Mouse (Mus musculus) right cerebral cortex, postnatal 10 days (tissue): ENCODE measurements around the gene Mtap.

Source experiments
- DNase-seq, 2 experiments: peaks; one replicate each; pipeline ENCODE4 v3.0.0; 2021; ENCODE audit warnings: low spot score in 2 of 2

Gene Mtap

DNA sequence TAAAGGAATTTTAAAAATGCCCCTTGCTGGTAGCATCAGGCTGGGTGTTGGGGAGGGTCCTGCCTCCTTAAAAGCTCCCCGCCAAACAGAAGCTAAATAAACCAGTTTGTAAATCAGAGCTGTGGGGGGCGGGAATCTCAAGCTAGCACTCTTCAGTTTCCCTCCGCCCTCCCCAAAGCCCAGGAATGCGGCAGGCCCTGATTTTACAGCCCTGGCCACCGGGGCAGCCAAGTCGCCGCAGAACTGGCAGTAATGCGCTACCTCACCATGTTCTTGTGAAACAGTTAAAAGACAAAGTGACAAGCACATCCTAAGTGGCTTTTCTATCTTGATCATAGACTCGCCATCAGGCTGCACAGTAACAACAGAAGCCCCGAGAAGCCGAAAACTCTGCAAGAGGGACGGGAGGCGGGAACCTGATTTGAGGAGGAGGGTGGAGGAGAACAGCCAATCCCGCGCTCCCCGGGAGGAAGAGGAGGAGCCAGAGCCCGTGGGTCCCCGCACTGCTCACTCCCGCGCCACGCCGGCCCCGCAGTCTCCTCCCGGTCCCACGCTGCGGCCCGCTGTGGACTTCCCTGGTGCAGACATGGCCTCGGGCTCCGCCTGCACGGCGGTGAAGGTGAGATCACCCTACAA, at the start of gene Mtap:
TSS of gene Mtap (plus strand) at position 217 of the 636 bp plus-strand sequence.
- peak; percentile 88 to 90 for DNase-seq

DNA sequence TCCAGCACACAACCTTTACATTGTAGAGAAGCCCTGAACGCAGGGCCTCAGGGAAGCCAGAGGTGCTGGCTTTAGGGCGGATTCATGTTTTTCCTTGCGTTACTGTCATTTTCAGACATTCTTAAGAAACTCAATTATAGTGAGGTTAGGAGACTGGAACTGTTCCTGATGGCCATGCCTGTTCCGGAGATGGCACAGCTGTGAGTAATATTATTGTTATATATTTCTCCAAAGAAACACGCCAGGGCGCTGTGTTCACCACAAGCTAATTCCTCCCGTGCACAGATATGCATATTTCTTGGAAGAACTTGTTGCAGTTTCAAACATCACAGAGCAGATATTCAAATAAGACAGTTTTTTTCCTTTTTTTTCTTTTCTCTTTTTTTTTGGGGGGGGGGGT, 47.8 kb upstream of the Mtap start:
- DNase-seq: no peak

DNA sequence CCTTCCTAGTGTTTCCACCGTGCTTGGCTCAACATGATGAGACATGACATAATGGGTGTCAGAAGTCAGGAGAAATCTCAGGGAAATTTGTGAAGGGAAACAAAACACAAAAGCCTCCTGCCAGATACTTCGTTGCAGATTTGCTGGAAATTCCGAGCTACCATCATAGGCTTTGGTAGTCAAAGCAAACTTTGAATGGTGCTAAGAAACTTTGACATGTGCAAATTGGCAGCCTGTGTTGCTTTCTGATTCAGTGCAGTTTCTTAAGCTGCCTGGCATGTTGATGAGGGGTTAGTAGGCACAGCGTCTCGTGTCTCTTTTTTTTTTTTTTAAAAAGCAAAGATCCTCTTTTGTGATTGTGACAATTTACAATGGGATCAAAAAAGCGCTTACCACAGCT, 46.7 kb upstream of the Mtap start:
- DNase-seq: no peak

DNA sequence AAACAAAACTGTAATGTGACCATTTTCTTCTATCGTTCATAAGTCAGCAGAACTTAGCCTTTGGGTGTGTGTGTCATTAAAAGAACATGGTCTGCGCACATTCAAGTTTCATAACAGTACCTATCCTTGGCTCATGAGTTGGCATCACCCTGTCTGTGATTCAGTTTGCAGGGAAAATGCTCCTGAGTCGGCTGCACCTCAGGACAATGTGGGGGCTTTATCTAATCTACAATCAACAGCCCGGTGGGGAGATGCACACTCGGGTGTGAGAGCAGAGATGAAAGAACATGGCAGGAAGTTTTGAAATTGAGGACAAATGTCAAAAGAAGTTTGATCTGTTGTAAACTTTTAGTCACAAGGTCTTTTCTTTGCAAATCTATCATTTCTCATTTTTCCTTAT, 44.8 kb upstream of the Mtap start:
- DNase-seq: no peak

DNA sequence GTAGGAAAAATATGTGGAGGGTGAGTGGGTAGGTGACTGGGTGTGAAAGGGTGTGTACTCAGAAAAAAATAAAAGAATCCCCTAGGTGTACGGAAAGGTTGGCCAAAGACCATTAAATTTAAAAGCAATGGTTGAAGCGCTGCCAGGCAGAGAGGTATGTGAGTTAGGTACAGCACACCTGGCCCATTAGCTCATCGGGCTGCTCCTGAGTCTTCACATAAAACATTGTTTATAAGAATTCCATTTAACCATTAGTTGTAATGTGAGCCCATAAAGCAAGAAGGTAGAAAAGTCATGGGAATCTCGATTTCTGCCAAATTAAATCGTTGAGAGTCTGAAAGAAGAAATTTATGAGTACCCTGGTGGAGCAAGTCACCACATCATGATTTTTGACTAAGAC, 42.1 kb upstream of the Mtap start:
- no peak for DNase-seq

DNA sequence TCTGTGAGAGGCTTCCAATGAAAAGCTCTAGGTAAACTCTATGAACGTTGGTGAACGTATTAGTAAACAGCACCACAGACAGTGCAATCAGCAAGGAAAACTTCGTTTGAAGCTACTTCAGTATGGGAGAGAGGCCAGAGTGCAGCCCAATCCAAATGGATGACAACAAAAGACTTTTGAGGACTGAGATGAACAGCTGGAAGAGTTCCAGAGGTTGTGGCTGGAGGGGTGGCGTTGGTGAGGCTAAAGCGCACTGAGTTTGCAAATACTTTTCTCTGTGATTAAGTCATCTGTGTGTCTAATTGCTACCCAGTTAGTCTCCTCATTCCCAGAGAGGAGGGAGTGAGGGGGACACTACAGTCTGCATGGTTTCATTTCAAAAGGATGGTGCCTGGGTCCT, 38.7 kb upstream of the Mtap start:
- no peak for DNase-seq

DNA sequence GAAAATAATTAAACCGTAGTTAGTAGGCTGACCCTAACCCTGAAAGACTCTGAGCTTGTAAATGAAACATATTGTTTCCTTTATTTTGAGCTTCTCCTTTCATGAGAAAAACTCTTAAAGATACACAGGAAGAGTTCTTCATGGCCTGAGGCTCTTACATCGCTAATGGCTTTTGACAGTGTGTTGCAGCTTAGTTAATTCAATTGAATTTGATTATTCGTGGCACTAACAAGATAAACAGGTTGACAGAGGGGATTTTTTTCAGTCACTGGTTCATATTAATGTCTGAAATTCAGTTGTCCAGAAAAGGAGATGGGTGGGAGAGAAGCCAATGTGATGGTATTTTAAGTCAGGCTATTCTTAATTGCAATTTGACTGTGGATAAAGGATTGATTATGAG, 35.6 kb upstream of the Mtap start:
- DNase-seq: no peak

DNA sequence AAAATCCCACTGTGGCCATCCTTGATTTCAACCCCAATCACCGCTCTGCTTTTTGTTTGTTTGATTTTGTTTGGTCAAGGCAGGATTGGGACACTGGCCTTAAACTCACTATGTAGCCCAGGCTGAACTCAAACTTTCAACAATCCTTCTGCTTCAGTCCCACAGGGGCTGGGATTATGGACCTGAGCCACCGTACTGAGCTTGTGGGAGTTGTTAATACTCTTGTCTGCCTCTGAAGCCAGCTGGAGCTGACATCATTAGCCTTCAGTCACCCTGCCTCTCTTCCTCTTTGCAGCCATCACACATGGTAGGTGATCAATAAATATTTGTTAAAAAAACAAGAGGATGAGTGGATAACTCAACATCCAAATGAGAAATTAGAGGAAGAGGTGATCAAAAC, 34.6 kb upstream of the Mtap start:
- DNase-seq: no peak

DNA sequence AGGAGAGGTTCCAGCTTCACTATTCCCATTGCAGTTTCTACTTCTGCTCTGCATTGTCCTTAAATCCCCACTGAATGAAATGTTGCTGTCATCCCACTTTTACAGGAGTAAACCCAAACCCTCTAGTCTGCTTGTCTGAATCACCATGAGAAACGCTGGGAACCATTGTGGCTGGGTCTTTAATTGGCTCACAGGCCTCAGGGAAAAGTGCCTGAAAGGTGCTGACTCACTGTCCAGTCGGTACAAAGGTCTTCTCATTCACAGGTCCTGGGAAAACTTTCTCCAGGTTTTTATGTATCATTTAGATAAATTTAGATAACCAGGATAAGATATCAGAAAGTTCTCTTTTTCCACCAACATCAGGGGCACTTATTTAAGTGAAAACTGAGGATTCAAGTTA, 31.4 kb upstream of the Mtap start:
- DNase-seq: no peak

DNA sequence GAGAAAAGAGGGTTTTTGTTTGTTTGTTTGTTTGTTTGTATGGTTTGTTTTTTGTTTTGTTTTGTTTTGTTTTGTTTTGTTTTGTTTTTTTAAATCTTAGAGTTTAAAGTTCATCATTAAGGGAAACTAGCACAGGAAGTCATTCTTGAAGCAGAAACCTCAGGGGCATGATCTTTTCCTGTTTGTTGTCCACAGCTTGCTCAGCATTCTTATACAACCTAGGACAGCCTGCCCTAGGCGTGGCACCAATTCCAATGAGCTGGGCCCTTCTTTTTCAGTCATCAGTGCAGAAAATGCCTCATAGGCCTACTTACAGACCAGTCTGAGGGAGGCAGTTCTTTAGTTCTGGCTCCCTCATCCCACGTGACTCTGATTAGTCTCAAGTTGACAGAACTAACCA, 30.4 kb upstream of the Mtap start:
- DNase-seq: no peak

DNA sequence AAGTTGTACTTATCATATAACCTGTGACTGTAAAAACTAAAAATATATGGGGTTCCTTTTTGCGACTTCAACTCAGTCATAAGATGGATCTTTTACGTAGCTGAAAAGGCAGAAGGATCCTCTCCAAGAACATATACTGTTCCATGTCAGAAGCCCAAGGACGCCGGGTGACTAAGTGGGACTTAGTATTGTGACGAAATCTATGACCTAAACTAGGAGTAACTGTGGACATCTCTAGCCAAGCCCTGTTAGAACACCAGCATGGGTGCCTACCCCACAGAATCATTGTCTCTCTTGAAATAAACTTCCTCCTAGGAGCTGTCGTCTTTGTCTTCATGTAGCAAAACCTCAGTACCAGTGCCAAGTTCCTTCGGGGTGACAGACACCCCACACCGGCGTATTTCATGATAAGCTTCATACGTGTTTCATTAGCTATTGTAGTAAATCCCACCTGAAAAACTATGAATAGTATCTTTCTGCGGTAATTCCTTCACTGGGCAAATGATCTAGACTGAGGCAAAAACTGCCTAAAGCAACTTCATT, 24.7 kb upstream of the Mtap start:
- no peak for DNase-seq

DNA sequence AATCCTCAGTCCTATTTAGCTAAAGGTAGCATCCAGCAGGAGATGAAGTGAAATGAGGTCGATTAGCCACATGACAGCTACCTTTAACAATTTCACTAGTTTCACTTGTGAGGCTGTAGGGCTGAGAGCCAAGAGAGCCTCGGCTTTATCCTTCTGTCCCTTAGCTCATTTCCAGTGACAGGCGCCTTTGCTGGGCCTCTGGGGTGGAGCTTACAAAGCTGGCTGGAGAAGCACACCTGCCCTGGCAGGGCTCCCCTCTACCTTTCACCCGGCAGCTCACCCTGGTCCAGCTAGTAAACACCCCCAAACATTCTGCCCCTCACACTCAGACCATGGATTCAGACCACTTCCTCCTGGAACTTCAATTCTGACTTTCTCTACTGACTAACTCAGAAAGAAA, 24.1 kb upstream of the Mtap start:
- DNase-seq: no peak

DNA sequence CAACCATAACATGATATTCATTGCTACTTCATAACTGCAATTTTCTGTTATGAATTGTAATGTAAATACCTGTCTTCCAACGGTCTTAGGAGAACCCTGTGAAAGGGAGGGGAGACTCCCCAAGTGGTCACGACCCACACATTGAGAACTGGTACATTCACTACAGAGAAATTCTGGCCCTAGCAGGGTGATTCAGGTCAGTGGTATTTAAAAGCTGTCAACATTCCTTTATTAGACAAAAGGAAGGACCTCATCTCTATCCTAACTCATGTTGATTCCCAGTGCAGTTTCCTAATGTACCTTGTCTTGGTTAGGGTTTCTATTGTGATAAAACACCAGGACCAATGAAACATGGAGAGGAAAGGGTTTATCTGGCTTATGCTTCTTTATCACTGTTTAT, 20.9 kb upstream of the Mtap start:
- DNase-seq: no peak

DNA sequence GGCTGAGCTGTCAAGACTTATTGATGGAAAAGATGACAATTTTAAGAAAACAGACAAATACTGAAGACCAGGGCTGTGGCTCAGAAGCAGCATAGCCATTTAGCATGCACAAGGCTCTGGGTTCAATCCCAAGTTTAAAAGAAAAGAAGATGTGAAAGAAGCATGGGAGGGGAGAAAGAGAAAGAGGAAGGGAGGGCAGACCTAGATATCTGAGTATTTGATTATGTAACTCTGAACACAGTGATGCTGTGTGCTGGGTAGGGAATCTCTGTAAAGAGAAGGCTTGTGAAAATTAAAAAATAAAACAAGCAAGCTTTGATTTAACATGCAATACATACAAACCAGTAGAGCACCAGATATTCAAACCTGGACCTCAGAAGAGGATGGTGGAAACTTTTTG, 17.0 kb upstream of the Mtap start:
- no peak for DNase-seq

DNA sequence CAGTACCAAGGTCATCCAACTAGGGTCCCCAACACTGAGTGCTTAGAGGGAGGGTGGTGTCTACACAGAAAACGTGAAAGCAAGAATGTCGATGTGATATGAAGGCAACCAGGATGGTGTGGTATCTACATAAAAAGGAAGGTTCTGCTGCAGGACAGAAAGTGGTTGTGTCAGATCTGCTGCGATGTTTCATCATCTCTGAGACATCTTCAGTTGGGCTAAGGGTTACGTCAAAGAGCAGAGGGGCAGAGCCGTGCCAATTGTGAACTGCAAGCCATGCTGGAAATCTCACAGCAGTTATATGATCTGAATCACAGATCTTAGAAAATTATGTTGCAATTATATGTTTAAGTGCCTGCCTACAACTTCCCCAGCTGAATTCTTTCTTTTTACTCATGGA, 16.6 kb upstream of the Mtap start:
- DNase-seq: no peak

DNA sequence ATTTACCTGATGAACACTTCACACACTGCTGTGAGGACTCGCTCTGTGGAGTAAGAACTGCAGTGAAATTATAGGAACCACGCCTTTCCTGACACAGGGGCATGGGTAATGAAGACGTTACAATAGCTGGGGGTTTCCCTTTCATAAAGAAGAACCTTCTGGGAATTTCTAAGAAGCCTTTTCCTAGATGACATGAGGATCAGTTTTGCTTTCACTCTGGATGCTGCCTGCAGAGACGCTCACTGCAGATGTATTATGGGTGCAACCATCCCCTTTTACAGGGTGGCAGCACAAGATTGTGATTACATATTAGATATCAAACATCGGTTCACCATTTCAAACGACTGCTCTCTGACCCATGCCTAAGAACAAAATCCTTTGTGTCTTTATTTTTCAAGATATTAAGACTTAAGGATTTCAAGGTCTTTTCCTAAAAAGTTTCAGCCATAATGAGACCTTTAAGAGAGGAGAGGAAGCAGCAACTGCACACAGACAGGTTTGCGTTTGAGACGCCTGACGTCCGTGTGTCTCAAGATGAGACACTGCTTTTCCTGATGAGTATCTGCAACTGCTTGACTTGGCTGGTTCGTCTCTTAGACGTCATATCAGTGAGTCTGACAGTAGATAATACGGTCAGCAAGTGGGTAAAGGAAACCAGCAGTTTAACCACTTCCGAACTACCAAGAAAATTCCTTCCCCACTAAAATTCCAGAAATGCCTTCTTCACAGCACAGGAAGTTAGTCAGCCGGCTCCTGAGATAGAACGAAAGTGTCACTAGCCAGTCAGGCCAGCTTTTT, 13.3 kb upstream of the Mtap start:
- DNase-seq: no peak

DNA sequence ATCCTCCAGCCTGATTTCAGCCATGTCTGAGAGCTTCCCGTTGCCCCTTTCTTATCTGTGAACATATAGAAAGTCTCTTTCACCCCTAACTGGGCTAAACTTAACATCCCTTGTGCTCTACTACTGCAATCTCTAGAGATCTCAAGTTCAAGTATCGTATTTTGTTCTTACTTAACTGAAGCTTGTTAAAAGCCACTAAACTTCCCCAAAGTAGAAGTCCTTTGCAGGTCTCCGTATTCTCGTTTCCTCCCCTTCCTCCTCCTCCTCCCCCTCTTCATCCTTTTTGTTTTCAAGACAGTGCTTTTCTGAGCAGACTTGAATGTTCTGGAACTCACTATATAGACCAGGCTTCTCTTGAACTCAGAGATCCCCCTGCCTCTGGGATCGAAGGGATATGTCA, 9.2 kb upstream of the Mtap start:
- DNase-seq: no peak

DNA sequence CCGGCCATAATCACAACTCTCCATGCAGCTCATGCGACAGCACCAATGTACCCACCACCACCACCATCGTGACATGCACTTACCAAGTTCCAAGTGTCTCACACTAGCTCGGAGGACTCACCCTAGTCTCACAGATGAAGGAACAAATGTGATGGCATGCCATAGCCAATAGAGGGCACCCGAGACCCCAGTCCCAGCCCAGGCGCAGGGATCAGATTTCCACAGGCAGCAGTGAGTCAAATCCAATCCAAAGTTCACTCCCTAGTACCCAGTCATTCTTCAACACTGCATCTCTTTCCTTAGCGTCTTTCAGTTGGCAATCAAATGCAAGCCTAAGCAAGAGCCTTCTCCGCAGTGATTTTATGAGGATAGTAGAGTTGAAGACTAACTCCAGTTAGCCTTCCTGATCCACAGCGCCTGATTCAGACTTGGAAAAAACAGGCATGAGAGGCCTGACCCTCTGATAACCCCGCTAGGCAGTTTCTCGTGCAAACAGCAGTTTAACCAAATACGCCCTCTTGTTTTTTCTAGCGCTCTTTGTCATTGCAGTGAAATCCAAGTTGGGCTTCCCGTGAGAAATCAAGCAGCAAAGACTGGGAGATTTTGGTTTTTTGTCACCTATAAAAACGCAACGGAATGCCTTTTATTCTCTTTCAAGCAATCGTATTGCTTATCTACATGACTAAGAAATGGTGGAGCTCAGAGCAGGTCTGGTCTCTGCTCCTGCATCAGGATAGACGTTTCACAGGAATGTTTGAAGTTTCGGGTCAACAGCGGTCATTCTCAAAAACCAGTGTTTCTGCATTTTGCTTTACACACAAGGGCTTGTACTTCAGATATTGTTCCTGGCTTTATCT, 8.6 kb upstream of the Mtap start:
- DNase-seq: peak in 1 of 2 experiments; percentile 40

DNA sequence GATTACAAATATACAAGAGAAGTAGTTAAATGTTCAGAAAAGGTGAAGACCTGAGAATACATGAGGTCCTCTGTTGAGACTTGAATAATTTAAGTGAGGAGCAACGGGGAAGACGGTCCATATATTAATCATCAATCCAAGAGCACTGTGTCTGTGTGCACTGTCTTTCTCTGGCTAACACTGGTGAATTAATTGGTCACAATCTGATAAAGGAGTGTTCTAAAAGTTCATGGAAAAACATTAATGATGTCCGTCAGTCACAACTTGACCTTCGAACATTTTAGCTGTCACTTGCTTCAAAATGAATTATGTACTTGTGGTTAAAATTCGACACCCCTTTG, 8.0 kb upstream of the Mtap start:
- no peak for DNase-seq

DNA sequence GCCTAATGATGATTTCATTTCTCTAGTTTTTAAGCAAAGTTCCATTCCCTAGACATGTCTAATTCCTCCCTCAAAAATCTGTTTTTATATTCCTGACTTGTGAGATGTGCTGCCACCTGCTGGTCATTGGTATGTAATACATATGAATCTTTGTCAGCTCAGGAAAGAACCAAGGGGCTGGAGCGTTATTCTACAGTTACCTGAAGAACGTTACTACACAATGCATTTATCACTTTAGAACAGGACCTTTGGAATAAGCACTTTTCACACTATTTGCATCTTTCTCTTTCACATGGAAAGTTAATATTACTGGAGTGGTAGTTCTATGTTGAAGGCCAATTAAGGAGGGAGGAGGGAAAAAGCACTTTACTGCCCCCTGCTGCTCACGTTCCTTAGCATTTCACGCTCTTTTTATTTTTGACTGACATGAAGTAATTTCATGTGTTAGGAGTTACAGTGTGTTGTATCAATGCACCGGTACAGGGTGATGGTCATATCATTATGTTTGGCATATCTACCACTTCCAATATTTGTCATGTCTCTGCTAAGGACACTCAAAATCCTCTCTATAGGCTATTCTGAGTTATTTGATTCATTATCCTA, 7.5 kb upstream of the Mtap start:
- peak; percentile 60 to 78 for DNase-seq

DNA sequence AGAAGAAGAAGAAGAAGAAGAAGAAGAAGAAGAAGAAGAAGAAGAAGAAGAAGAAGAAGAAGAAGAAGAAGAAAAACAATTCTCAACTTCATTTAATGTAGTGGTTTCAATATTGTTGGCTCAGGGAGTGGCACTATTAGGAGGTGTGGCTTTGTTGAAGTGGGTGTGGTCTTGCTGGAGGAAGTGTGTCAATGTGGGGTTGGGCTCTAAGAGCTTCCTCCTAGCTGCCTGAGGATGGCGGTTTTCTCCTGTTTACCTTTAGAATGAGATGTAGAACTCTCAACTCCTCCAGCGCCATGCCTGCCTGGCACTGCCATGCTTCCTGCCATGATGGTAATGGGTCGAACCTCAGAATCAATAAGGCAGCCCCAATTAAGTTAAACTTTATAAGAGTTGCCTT, 5.1 kb upstream of the Mtap start:
- no peak for DNase-seq

DNA sequence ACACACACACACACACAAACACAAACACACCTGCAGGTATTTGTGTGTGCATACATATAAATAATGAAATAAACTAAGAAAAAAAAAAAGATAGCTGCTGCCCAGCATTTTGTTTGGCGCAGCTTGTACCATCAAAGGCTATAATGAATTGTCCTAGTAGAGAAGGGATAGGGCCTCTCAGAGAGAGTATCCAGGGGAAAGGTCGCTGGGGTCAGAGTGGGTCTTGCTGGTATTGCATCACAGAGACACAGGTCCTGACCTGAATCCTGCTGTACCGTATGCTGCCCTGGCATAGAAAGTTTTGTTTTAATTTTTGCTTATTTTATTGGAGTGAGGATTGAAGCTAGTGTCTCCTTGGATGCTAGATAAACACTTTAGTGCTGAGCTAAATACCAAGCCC, 566 bp upstream of the Mtap start:
- DNase-seq: no peak
